Mouse (Mus musculus) common myeloid progenitor, adult 5-6 weeks (primary cell): ENCODE results near the gene Gda. TPM values are rescaled to one million over a fixed set of nuclear protein-coding genes. Genes with fewer than 3 reads are reported as not detected.

Source experiments
- ATAC-seq: replicated peaks from 2 replicates; pipeline ENCODE4 v1.8.0; 2016; ENCODE audit warnings: low read depth, mild to moderate bottlenecking, moderate TSS enrichment, inconsistent platforms; ENCODE audit not compliant: poor library complexity, severe bottlenecking
- total RNA-seq: library from RNA; stranded (forward); fragments of 200-1000, 187-1606 nt; gene quantifications from 2 replicates; pipeline ENCODE4 v1.2.3, GENCODE M21; 2017

Gda gene
- total RNA-seq, 1 experiment from 2014 or later = 9.6 TPM

DNA sequence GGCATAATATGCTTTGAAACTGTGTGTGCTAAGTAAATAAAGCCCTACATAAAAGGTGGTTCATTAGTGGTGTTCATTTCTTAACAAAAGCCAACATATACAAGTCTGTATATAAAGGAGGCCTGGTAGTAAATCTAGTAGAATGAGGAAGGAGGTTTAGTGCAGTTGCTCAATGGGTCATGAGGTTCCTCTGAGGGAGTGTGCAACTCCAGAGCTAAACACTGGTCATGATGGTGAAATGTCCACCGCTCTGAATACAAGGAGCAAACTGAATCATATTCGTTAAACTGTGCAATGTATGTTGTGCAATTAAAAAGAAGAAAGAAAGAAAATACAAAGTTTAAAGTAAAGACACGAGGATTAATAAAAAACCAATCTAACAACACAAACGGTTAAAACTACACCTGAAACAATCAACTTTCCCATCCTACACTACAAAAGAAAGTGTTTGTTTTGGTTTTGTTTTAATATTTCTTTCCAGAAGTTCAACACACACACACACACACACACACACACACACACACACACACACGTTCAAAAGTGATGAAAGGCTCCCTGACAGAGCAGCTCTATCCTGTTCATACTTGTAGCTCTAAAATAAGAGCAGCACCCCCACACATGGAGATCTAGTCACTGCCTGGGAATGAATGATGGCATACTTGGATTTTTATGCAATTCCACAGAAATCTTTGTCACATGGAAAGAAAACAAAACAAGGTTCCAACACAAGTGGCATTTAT, 11.9 kb downstream of the Gda start:
- peak; percentile 94 for ATAC-seq

DNA sequence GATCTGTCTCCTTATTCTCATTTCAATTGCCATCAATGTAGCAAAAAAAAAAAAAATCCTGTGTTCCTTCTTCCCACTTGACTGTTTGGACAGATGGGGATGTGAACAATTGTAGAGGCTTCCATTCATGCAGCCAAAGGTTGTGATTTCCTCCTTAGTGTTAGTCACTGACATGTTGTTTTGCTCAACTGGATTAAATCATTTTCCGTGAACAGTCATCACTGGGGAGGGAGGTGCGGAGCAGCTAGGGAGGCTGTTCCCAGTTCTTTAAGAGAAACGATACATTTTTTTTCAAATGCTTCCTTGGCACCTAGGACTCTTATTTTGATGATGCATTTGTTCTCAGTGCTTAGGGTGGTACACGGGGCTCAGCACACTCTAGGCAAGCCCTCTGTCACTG, 15.8 kb downstream of the Gda start:
- ATAC-seq = no peak

DNA sequence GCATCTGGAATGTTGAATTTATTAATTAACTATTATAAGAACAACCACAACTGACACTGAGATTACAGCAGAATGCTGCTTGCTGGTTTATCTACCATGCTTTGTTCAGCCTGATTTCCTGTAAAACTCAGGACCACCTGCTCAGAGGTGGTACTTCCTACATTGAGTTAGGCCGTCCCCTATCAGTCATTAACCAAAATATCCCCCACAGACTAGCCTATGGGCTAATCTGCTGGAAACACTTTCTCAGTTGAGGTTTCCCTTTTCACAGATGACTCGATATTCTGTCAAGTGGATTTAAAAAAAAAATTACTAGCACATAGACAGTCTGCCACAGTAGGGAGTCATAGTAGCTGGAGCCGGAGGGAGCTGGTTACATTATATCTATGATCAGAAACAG, 31.5 kb downstream of the Gda start:
- ATAC-seq = peak; percentile 88

DNA sequence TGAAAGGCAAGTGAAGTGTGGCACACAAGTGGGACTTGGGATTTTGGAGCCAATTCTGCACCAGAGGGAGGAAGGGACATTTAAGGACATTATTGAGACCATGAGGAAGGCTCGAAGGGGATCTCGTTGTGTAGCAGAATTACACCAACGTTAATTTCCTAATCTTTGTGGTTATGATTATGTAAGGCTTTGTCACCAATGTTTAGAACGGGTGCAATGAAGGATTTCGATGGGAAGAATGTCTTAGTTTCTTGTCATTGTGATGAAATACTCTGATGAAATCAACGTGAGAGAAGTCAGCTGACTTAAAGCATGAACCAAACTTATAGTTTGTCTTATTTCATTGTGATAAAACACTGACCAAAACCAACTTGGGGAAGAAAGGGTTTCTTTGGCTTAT, 32.4 kb downstream of the Gda start:
- ATAC-seq = peak; percentile 40

DNA sequence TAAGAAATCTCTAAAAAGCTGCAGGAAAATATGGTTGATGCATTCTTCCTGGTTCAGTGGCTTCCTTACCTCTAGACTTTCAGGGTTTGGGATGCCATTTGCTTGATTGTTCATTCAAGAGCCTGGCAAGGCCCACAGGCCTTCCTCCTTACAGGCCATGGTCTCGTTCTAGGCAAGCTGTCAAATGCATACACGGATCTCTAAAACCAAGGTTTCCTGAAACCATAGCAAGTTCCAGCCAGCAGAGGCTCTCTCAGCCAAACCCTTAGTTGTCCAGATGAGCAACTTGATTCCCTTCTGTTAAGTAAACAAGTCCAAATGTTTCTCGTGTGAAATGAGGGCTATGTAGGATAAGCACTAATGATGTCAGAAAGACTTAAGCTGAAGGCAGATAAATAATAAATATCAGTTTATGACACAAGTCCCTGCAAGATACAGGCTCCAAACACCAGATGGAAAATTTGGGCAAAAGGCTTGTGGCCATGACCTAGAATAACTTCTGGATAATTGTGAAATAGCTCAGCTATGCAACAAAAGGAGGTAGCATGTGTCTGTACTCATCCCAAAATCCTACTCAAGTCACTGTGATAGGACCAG, 34.0 kb downstream of the Gda start:
- no peak for ATAC-seq

DNA sequence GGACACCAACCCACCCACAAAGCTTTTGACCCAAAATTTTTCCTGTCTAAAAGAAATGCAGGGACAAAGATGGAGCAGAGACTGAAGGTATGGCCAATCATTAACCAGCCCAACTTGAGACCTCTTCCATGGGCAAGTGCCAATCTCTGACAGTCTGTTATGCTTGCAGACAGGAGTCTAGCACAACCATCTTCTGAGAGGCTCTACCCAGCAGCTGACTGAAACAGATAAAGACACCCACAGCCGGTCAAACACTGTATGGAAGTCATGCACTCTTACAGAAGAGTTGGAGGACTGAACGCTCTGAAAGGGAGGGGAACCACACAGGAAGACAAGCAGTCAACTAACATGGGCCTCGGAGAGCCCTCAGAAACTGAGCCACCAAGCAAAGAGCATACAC, 36.7 kb downstream of the Gda start:
- peak; percentile 55 for ATAC-seq

DNA sequence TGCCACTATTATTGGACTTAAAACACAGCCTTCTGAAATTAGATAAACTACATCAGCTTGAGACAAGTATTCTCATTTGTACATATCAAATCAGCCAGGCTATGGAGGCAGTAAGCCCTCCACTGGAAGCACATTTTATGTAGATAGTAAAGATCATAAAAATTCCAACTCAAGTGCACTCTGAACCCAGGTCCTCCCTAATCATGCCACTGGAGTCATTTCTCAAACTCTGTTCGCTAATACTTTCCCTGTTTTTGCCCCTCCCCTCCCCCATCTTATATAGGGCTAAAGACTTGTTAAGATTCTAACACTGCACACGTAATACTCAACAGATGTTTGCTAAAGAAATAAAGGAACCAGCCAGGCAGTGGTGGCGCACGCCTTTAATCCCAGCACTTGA, 39.9 kb downstream of the Gda start:
- ATAC-seq = no peak

DNA sequence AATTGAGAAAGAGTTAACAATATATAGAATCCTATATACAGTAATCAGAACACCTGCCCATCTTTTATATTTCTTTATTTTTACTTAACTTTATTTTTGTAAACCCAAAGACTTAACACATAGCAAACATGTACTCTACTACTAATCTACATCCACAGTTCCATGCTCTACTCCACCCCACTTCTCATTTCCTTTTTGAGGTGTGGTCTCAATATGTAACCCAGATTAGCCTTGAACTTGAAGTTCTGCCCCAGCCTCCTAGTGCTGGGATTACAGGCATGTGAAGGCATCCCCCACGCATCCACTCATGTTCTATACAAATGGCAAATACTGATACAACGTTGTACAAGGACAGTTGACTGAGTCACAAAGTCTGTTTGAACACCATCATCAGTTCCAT, 40.4 kb downstream of the Gda start:
- ATAC-seq = no peak

DNA sequence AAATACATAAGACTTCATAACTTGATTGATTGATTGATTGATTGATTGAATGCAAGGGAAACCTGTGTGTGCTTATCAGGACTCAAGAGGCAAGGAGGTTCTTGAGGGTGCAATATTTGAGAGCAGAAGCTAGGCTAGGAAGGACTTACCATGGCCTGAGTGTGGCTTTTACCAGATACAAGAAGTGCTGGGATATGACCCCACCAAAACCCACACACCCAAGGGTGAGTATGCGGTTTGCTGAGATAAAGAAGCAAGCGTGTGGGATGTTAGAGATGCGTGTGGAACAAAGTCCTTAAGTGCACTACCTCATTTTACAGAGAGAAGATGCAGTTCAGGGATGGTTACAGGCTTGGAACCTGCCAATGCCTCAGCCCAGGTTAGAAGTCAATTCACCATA, 41.0 kb downstream of the Gda start:
- 0 out of 2 replicates have a peak, but pooled peaks have one; percentile 24 for ATAC-seq

DNA sequence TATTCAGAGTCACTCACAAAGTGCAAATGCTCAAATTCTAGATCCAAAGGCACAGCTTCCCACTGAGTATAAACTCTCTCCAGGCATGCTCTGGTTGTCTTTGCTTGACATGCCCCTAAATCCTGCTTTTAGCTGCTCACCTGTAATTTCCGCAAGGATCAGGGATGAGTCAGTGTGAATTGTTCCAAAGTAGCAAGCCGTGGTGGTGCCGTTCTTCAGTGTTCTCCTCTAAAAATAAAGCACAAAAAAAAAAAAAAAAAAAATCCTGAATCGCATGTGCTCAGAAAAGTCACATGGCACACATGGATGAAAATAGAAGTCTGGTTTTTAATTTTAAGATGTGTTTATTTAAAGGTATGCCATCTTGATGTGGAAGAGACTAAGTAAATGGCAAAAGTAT, 47.9 kb downstream of the Gda start:
- no peak for ATAC-seq

DNA sequence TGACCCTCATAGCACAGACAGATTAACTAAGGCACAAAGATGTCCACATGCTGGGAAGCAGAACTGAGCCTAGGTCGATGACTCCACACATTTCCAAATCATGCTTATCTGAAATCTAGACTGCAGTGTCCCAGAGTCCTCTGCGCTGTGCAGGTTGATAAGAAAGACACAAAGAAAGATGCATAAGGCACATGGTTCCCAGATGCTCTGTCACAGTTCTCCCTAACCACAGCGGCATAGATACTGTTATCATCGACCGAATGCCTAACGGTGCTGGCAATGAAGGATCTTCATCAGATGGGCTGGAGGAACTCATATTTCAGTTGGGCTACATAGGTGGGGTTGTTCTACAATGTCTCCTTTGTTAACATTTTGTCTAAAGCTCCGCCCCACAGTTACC, 49.5 kb downstream of the Gda start:
- peak; percentile 77 for ATAC-seq

DNA sequence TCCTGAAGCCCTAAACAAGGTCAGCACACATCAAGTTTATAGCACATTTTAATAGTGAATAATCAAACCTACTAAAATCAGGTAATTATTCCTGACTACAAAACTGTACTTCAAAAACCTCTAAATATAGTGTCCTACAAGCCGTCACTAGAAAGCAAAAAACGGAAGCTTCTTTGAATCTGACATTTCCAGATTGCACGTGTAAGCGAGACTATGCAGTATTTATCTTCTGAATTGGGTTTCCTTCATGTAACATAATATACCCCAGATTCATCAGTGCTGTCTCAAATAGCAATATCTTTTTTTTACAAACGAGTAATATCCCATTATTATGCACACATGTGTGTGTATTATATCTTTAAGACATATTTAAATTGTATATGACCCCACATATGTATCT, 54.8 kb downstream of the Gda start:
- ATAC-seq = no peak

DNA sequence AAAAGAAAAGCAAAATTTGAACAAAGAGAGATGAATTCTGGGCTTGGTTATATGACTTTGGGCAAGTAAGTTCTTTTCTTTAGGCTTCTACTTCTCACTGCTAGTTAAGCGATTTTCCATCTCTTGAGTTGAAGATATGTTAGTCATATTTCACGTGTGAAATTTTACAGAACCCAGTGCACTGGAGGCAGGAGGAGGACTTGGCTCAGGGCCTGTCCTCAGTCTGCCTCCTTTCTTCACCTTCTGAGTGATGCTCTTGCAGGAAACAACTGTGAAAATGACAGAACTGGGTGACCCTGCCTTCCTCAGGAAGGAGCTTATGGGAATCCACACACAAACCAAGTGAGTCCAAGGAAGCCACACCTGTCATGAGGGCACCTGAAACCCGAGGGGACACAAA, 57.9 kb downstream of the Gda start:
- no peak for ATAC-seq

DNA sequence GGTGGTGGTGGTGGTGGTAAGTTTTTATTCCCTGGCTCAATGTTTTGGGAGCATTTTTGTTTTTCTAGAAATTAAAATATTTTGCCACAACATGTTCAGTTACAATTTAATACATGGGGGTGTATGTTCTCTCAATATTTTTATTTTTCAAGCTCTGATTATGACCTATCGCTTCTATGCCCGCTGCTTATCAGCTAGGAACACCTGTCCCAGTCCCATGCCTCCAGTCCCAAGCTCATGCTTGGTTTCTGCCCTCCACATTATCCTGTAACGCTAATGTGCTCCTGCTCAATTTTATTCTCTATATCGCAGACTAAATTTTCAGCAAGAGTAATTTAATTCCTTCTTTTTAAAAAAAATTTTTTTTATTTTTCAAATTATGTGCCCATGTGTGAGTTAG, 64.1 kb downstream of the Gda start:
- ATAC-seq = 0 out of 2 replicates have a peak, but pooled peaks have one; percentile 55

DNA sequence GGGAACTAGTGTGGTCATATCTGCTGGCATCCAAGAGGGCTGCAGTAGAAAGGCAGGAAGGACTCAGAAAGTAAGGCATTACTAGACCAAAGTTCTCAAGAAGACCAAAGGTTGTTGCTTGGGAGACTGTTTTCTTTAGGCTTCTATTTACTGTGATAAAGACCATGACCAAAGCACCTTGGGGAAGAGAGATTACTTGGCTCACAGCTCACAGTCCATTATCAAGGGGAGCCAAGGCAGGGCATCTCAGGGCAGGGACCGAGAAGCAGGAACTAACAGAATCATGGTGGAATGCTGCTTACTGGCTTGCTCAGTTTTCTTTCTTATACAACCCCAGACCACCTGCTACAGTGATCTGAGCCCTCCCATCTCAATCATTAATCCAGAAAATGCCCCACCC, 65.9 kb downstream of the Gda start:
- peak; percentile 71; the same call in 1 of the 2 replicates for ATAC-seq

DNA sequence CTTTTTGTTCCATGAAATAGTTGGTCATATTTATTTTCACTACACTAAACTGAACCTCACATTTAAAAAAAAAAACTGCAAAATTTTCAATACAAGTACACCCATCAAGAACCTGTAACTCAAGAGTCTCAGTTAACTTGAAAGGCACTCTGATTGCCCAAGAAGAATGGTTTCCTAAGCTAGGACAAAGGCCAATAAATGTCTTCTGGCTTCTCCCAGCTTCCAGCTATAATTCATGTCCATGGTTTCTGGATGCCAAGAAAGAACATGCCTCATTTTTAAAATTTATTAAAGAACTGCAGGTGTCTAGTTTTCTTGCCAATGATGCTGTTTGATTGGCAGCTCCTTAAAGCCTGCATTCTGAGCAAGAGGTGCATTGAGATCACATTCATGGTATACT, 75.3 kb downstream of the Gda start:
- no peak for ATAC-seq

DNA sequence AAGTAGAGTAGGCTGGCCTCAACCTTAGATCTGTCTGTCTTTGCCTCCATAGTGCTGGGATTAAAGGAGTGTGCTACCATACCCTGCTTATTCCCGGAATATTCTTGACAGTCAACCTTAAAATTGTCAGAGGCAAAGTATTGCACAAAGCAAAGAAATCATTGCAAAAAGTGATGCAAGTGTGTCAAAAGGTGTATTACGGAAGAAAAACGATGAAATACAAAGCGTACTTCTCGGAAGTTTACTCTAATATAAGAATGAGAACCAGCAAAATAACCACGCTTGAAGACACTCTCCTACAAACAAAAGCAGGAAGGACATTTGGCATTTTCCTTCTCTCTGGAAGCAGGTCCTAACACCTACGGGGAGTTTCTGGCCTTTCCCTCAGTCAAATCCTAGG, 76.9 kb downstream of the Gda start:
- ATAC-seq = no peak

DNA sequence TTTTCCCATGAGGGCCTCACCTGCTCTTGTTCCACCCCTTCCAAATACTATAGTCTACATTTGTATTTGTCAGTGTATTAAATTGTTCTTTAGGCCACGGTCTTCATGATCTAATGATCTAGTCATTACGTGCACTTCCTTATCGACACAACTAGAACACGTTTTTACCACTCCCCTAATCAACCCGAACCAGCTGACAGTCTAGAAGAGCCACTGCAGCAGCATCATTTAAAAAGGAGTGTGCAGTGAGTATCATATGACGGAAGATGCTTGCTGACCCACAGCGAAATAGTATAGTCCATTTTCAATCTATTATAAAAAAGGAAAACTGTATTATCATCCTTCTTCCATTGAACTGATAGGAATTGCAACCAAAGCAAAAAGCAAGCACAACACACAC, 82.3 kb downstream of the Gda start:
- ATAC-seq = no peak

DNA sequence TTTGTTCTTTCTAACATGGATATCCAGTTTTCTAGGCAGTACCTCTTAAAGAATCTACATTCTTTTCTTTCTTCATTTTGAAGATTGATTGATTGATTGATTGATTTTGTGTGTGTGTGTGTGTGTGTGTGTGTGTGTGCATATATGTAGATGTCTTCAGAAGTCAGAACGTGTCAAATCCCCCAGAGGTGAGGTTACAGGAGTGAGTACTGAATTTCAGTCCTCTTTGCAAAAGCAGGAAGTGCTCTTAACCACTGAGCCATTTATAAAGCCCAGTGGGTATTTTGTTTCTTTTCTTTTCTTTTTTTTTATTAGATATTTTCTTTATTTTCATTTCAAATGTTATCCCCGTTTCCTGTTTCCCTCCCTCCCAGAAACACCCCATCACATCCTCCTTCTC, 86.4 kb downstream of the Gda start:
- no peak for ATAC-seq

DNA sequence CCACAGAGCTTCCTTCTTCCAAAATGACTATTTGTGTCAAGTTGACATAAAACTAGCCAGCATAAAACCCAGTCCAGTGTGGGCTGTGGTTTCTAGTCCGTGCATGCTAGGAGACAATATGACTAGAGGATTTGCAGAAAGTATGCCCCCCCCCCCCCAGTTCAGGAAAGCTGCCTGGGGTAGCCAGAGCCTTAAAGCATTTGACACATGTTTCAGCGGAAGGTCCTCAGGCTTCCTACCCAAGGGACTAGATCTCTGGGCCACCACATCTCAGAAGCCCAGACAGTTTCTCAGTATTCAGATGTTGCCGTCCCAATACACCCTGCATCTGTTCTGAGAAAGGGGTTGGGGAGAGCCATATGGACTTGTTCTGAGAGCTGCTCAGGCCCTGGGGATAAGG, 89.0 kb downstream of the Gda start:
- ATAC-seq = no peak

DNA sequence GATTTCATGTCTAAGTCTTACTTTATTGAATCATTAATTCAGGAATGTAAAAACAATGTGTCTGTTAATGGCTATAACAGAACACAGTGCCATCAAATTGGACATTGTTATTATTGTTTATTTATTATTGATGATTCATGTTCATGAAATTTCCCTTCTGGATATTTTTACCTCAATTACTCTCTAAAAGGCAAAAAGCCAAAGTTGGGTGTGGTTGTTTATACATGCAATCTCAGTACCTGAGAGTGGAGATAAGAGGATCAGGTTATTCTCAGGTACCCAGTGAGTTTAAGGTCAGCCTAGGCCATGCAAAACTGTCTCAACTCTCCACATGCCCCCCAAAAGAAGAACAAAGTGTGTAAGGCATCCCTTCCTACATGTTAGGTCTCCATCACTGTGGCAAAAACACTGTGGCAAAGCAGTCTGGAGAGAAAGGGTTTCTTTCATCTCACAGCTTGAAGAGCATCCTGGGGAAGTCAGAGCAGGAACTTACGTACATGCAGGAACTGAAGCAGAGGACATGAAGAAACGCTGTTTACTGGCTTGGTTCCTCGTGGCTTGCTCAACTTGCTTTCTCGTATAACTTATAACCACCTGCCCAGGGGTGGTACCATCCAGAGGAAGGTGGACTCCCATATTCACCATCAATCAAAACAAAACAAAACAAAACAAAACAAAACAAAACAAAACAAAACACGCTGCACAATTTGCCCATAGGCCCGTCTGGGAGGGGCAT, 89.6 kb downstream of the Gda start:
- no peak for ATAC-seq
